Mouse (Mus musculus) right cerebral cortex, postnatal 14 days (tissue): ENCODE measurements around the gene Ergic3.

Source experiments
- DNase-seq: peaks from one replicate; pipeline ENCODE4 v3.0.0; 2022

The Ergic3 gene

DNA sequence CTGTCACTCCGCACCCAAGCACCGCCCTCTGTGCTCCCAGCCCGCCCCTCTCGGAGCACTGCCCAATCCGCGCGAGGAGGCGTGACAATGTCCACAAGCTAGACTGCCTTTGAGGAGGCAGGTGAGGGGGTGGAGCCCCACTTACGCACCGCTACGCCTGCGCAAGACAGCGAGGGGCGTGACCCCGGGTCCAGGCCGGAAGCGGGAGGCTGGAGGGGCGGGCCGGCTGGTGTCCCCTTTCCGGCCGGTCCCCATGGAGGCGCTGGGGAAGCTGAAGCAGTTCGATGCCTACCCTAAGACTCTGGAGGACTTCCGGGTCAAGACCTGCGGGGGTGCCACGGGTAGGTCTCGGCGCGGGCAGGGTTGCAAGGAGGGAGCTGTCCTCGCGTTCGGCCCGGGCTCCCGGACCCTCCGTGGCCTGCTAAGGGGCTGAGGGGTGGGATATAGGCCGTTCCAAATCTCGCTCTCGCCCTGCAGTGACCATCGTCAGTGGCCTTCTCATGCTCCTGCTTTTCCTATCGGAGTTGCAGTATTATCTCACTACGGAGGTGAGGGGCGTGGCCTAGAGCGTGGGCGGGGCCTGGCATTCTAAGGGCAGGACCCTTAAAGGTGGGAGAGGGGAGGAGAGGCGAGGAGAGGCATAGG is at the start of gene Ergic3, which contains the start of gene 6430550D23Rik:
Gene Ergic3 (plus strand): TSS at position 158 of the 645 bp plus-strand sequence.
Gene 6430550D23Rik (minus strand): TSS at position 90 of the 645 bp plus-strand sequence.
- DNase-seq, result peak; percentile 96

GRCm38 (mm10) chr2:155959981-155960380 is 47.9 kb upstream of the Ergic3 start:
- DNase-seq, result no peak

DNA sequence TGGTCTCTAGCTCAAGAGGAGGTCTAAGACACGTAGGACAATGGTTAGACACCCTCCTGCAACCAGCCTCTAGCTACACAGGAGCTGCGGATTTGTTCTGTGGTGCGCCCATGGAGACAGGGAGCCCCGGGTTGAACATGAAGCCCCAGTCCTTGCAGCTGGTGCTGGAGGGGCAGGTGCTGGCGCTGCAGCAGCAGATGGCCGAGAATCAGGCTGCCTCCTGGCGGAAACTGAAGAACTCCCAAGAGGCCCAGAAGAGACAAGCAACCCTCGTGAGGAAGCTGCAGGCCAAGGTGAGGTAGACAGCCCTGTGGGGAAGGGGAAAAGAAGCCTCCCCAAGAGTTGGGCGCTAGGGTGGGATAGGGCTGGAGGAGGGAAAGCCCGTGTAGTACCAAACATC is 46.0 kb upstream of the Ergic3 start:
- DNase-seq, result no peak

- no peak for DNase-seq
Measured at GRCm38 (mm10) chr2:155962991-155963390, 44.9 kb upstream of the Ergic3 start.

GRCm38 (mm10) chr2:155973348-155973747 is 34.5 kb upstream of the Ergic3 start:
- DNase-seq, result no peak

DNA sequence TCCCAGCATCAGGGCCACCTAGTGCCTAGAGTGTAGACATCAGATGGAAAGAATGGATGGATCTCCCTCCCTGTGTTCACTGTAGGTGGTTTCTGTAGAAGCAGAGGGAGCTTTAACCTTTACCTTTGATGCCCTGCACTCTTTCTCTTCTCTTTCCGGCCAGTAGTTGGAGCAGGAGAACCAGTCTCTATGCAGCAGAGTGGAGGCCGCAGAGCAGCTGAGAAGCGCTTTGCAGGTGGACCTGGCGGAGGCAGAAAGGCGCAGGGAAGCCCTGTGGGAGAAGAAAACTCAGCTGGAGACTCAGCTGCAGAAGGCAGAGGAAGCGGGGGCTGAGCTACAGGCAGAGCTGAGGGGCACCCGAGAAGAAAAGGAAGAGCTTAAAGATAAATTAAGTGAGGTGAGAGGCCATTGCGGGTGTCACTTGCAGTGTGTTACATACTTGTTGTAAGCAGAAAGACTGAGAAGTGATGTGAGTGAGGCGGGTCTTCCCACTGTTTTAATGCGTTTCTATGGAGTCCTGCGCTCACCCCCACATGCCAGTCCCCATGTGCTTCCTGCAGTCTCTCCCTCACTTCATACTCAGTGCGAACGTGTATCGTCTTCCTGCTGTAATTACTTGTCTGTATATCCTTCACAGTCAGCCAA is 33.6 kb upstream of the Ergic3 start:
- no peak for DNase-seq

GRCm38 (mm10) chr2:155979328-155979991 is 28.4 kb upstream of the Ergic3 start:
- no peak for DNase-seq

DNA sequence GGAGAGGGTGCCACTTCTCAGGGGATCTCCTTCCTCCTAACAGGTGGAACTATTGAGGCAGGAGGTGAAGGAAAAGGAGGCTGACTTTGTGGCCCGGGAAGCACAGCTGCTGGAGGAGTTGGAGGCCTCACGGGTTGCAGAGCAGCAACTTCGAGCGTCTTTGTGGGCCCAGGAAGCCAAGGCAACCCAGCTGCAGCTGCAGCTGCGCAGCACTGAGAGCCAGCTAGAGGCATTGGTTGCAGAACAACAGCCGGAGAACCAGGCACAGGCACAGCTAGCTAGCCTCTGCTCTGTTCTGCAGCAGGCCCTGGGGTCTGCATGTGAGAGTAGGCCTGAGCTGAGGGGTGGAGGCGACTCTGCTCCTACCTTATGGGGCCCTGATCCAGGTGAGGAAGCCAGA is 22.1 kb upstream of the Ergic3 start:
- no peak for DNase-seq

- no peak for DNase-seq
Measured at GRCm38 (mm10) chr2:155987131-155987530, 20.7 kb upstream of the Ergic3 start.

DNA sequence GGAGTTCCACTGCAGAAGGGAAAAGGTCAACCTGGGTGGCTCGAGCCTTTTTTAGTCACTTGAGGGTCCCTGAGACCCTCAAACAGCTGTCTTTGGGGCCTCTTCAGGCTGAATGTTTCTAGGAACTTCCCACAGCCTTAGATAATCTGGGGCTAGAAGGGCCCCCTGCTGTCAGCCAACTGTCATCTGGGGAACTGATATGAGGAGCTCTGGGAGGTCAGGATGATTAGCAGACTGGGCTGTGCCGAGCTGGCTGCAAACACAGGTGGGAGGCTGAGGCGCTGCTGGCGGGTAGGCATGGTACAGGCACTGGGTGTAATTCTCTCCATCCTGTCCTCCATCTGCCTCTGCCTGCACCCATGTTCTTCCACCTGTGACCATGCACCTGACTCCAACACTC is 18.8 kb upstream of the Ergic3 start:
- DNase-seq, result no peak

- no peak for DNase-seq
Measured at GRCm38 (mm10) chr2:155991151-155991550, 16.7 kb upstream of the Ergic3 start.

DNA sequence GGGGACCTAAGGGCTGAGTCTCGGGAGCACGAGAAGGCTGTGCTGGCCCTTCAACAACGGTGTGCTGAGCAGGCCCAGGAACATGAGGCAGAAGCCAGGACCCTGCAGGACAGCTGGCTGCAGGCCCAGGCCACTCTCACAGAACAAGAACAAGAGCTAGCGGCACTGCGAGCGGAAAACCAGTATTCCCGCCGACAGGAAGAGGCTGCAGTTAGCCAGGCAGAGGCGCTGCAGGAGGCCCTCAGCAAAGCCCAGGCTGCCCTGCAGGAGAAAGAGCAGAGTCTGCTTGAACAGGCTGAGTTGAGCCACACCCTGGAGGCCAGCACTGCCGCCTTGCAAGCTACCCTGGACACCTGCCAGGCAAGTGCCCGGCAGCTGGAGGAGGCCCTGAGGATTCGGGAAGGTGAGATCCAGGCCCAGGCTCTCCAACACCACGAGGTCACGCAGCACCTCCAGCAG is 16.0 kb upstream of the Ergic3 start:
- DNase-seq, result peak; percentile 32

- DNase-seq, result no peak
Measured at GRCm38 (mm10) chr2:156005393-156005792, 2.5 kb upstream of the Ergic3 start.

DNA sequence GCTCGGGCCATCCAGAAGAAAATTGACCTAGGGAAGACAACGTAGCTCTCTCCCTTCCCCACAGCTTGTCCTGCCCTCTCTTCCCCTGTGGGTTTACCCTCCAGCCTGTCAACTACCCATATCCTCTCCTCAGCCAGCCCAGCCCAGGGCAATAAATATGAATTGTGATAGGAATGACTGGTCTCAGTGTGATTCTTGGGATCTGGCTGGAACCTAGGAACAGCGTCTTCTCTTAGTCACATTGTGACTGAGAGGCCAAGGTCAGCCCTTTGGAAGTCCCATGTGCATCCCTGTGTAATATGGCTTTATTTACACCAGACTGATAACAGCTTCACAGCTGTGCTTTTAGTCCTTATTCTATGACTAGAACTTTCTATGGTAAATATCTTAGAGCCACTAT is 10.3 kb downstream of the Ergic3 start:
- DNase-seq, result no peak

GRCm38 (mm10) chr2:156021219-156021618 is 13.4 kb downstream of the Ergic3 start:
- DNase-seq, result no peak

- no peak for DNase-seq
Measured at GRCm38 (mm10) chr2:156021765-156022164, 13.9 kb downstream of the Ergic3 start.

- no peak for DNase-seq
Measured at GRCm38 (mm10) chr2:156025482-156025881, 17.6 kb downstream of the Ergic3 start.

GRCm38 (mm10) chr2:156039390-156039789 is 31.5 kb downstream of the Ergic3 start:
- no peak for DNase-seq

GRCm38 (mm10) chr2:156042903-156043302 is 35.1 kb downstream of the Ergic3 start:
- DNase-seq, result no peak

DNA sequence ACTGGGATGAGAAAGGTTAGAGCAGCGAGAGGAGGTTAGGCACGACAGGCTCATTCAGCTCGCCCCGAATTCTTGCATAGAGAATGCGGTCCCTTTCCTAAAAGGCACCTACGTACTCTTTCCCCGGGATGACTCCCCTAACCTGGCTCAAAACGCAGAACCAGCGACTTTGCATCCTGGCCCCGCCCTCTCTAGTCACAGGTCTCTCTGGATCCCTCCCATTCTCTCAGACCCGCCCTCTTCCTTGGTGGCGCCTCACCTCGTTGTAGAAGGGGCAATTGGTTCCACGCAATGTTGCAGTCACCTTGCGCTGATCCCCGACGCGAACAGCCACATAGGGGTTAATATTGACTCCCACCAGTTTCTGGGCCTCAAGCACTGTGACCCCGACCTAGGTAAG is 40.1 kb downstream of the Ergic3 start:
- DNase-seq, result no peak

DNA sequence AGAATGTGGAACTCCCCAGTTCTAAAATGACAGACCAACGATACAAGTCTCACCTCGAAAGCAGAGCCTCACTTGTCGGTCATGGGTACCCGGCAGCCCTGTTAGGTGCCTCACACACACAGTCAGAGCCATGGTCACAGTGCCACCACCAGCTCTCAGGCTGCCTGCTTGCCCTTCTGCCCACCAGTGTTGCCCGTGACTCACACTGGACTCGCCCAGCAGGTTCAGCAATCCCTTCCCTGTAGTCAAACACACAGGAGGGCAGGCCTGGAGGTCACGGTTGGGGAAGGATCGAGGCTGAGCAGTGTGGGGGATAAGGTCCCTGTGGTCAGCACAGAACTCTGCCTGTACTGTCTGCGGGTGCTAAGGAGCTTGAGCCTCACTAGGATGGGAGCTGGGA is 45.0 kb downstream of the Ergic3 start, which contains the start of gene Fer1l4:
Gene Fer1l4 (minus strand): TSS at position 132 of the 400 bp plus-strand sequence.
- no peak for DNase-seq

GRCm38 (mm10) chr2:156065099-156066041 is 57.5 kb downstream of the Ergic3 start, which contains the start of gene Spag4:
TSS of gene Spag4 (plus strand) at chr2:156065175.
- DNase-seq, result peak; percentile 72

GRCm38 (mm10) chr2:156066126-156066525 is 58.3 kb downstream of the Ergic3 start:
- no peak for DNase-seq
